Mouse (Mus musculus): ENCODE measurements around the gene Slc9a4.
"Not testable (repeated sequence)": the region's sequence is repeated elsewhere in the genome, so short reads cannot be mapped to it uniquely, and the experiment has no call there.

The Slc9a4 gene

DNA sequence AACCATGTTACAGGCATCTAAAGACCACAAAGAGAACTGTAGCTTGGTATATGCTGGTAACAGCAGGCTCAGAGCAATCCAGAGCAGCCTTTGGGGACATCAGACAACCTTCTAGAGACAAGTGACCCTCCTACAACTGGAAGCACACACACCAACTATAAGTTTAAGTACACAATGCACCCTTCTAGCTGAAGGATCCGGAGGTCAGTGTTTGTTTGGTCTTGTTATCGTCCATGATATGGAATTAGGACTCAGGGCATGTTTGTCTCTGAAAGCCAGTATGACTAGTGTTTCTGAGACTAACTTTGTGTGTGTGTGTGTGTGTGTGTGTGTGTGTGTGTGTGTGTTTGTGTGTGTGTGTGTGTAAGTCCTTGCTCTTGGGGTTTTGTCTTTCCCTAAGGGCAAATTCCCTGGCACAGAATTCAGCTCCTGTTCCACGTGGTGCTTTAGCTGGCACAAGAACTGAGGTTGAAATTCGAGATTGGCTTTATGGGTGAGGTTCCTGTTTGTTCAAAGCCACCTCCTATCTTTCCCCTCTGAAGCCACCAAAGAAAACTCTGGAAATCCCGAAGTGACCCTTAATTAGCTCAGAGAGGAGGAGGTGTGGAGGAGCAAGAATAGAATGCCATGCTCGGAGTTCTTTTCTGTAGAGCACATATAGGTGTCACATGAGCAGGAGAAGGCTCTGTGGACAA, 71.1 kb downstream of the Slc9a4 start:
- no peak for DNase-seq (ENCODE audit: low spot score)

DNA sequence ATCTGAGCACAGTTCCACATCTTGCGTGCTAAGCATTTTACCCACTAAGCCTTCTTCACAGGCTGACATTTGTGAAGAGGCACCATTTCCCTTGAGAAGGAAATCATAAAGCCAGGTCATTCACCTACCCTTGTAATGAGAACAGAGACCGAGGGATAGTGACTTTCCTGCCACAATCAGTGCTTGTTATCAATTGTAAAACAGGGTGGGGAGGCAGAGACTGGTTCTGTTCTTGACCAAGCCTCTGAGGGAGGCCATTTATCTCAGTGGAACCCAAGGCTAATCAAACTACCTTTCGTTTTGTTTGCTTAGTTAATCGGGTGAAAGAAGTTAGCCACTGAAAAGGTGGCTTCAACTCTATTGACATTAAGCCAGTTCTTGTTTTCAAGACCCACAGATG, 77.2 kb downstream of the Slc9a4 start:
- no peak for DNase-seq (ENCODE audit: low spot score)

DNA sequence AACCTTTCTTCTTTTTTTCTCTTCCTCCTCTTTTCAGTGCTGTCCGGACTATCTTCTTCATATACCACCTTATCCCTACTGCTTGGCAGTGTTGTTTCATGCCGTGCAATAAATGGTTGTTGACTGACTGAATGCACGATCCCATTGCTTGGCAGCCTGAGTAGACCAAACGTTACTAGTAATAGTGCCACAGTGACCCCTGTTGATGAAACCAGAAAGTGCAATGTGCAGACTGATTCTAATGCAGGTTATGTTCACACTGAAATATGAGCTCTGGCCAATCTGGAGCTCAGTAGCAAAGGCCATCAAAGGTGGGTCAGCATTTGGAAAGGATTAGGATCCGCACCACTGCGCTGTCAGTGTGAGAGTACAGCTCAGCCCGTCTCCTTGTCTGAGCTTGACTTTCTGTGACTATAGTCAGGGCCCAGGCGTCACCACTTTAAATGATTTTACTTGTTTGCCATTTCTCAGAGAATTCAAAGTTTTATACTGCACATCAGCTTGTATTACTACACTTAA, 78.2 kb downstream of the Slc9a4 start:
- peak; percentile 17 for DNase-seq (ENCODE audit: low spot score)

DNA sequence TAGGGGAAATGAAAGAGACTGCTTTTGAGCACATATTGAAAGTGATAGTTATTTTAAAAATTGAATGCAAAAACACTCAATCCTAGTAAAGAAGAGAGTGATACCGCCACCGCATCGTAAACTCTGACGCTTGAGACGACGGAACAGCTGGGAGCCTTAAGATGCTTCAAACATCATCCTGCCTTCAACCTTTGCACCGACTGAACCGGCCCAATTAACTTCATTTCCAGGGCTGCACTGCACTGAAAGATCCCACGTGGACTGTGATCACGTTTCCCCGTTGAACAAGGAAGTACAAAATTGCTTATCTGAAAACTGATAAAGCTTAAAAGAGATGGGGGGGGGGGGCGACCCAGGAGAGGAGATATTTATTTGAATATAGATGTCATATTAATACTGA, 79.1 kb downstream of the Slc9a4 start:
- no peak for DNase-seq (ENCODE audit: low spot score)

DNA sequence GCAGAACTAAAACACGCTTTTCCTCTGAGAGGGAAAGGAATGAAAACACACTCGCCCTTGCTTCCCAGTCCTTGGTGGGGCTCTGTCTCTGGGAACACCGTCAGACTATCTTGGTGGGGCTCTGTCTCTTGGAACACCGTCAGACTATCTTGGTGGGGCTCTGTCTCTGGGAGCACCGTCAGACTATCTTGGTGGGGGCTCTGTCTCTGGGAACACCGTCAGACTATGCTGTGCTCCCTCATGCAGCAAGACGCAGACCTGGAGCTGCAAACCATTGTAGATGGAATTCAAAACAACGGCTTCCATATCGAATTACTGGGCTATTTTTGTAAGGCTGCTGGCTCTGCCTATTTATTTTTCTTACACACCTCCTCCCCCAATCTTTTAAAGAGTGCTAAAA, 79.6 kb downstream of the Slc9a4 start:
- no peak for DNase-seq (ENCODE audit: low spot score)

DNA sequence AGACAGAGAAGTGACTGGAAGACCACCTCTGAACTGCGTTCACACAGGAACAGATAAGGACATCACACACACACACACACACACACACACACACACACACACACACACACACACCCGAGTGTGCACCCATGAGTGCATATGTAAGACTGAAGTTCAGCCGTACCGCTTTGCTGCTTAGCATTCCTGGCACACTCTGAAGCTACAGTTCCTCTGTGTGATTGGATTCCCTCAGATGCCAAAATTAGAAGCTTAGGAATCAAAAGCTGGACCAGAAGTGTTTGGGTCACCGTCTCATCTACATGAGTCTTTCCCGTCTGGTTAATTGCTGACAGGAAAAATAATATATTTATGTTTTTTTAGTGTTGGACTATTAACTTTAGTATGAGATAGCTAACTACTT, 81.0 kb downstream of the Slc9a4 start:
- DNase-seq (ENCODE audit: low spot score), result no peak

DNA sequence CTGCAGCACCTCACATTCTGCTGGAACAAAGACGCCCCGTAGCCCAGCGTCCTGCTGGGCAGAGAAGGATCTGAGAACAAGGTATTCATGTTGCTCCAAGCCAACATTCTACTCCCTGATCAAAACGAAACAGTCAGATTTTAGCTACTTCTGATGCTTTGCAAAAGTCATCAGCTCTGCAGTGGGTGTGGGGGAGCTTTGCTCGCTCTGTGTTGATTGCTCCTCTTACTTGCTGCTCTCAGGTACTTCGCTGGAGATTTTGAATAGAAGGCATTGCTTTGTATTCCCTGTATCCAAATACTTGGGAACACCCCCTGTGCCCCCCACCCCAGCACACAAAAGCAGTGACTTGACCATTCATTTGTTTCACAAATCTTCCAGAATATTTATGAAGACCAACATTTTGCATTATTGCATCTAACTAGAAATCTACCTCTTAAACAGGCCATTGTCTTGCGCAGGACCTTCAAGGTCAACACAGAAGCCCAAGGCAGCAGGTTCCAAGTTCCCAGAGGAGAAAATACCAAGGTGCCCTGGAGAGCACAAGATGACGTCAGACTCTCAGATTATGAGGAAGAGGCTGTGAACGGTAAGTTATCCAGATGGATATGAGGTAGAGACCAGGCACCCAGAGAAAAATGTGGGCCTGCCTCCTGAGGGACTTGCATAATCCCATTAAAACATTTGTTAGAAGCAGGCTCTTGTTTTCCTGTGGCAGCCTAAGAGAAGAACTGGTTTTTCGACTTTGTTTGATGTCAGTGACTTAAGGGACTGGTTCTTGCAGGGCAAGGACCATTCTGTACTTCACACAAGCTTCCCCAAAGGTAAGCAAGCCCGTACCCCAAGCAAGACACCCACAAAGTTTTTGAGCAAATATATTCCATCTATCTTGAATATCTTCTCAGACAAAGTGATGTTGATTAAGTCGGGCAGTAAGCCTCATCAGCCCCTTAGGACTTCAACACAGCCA, 85.8 kb downstream of the Slc9a4 start:
- DNase-seq (ENCODE audit: low spot score), result no peak

DNA sequence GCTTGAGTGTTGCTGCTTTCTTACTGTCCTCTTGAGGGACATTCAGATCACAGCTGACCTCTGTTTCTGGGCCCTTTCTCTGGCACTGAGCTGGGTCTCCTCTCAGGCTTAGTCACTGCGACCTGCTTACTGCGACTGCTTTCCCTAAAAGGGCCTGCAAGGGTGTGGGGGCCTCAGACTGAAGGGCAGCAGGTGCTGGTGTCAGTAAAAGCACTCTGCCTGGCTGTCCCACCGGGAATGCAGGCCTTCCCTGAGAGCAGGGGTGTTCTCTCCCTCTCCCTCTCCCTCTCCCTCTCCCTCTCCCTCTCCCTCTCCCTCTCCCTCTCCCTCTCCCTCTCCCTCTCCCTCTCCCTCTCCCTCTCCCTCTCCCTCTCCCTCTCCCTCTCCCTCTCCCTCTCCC, 87.6 kb downstream of the Slc9a4 start:
- not testable (repeated sequence) for DNase-seq (ENCODE audit: low spot score)

DNA sequence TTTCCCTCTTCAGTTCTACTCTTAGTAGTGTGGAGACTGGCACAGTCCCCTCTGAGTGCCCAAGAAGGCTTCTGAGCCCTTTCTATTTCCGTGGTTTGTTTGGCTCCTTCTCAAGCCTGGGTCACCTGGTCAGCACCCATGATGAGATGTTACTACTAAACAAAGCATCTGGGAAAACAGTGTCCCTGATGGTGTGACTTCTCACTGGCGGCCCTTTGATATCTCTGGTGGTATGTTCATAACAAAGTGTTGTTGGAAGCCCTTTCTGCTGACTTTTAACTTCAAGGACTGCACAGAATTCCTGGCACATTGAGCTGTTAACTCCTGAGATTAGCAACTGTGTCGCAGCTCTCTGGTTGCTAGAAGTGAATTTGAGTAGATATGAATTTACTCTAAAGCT, 90.1 kb downstream of the Slc9a4 start:
- no peak for DNase-seq (ENCODE audit: low spot score)

DNA sequence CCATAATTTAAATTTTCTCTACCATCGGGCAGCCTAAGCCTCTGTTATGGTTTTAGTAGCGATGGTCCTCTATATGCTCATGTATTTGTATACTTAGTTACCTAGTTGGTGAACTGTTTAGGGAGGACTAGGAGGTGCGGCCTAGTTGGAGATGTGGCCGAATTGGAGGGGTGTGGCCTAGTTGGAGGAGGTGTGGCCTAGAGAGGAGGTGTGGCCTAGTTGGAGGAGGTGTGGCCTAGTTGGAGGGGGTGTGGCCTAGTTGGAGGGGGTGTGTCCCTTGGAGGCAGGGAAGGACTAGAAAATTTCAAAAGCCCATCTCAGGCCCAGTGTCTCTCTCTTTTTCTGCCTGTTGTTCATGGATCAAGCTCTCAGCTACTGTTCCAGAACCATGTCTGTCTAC, 91.6 kb downstream of the Slc9a4 start:
- DNase-seq (ENCODE audit: low spot score), result no peak

DNA sequence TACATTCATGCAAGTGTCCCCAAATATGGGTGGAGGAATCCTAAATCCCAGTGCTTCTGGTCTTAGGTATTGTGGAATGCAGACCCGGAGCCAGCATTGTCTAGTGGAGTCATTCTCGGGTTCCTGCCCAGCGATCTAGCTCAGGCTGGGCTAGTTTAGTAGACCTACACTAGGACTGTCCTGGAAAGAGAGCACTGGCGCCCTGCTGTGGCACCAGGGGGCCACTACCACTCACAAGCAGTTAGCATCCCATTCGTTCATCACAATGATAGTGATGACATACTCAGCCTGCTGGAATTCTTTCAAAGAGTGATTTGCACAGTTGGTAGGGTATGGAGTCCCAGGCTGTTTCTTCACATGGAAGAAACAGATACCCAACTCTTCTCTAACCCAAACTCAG, 97.4 kb downstream of the Slc9a4 start:
- no peak for DNase-seq (ENCODE audit: low spot score)
